Mouse (Mus musculus): ENCODE data around the gene Rprml. TPM values are rescaled to one million over a fixed set of nuclear protein-coding genes. Genes with fewer than 3 reads are reported as not detected.
A peak's percentile ranks its signal among the peaks of the same experiment; 100 is the strongest.

Gene Rprml
- total RNA-seq (2015): not detected in 2 replicates
- total RNA-seq (2017): not detected in 2 replicates

GRCm38 (mm10) chr11:103649301-103649982, at the start of gene Rprml:
TSS of gene Rprml (plus strand) at chr11:103649570.
- no peak for ATAC-seq (replicated peaks; ENCODE audit: poor library complexity)

GRCm38 (mm10) chr11:103606611-103607010, 42.8 kb upstream of the Rprml start:
- 0 out of 2 replicates have a peak, but pooled peaks have one; percentile 17 for ATAC-seq (replicated peaks; ENCODE audit: poor library complexity)

- no peak for ATAC-seq (replicated peaks; ENCODE audit: poor library complexity)
These were observed 38.6 kb upstream of the Rprml start for GRCm38 (mm10) chr11:103610772-103611171.

- no peak for ATAC-seq (replicated peaks; ENCODE audit: poor library complexity)
These were observed 28.3 kb upstream of the Rprml start, which contains the start of gene Gm884 for GRCm38 (mm10) chr11:103621040-103621439. TSS of gene Gm884 (minus strand) at chr11:103621140.

GRCm38 (mm10) chr11:103627453-103627852, 21.9 kb upstream of the Rprml start:
- ATAC-seq (replicated peaks; ENCODE audit: poor library complexity): no peak

- ATAC-seq (replicated peaks; ENCODE audit: poor library complexity): no peak
These were observed 14.6 kb upstream of the Rprml start for GRCm38 (mm10) chr11:103634806-103635205.

- no peak for ATAC-seq (replicated peaks; ENCODE audit: poor library complexity)
These were observed 13.9 kb upstream of the Rprml start for GRCm38 (mm10) chr11:103635481-103635880.

- no peak for ATAC-seq (replicated peaks; ENCODE audit: poor library complexity)
These were observed 13.1 kb upstream of the Rprml start for GRCm38 (mm10) chr11:103636261-103636660.

GRCm38 (mm10) chr11:103638790-103639189, 10.6 kb upstream of the Rprml start, which contains the start of gene Lyzl6:
TSS of gene Lyzl6 (minus strand) at chr11:103638890.
- ATAC-seq (replicated peaks; ENCODE audit: poor library complexity): no peak

- ATAC-seq (replicated peaks; ENCODE audit: poor library complexity): peak; percentile 76
These were observed 9.9 kb upstream of the Rprml start for GRCm38 (mm10) chr11:103639407-103639946.

- ATAC-seq (replicated peaks; ENCODE audit: poor library complexity): no peak
These were observed 6.2 kb upstream of the Rprml start for GRCm38 (mm10) chr11:103643211-103643610.

GRCm38 (mm10) chr11:103645731-103646130, 3.6 kb upstream of the Rprml start:
- no peak for ATAC-seq (replicated peaks; ENCODE audit: poor library complexity)

- no peak for ATAC-seq (replicated peaks; ENCODE audit: poor library complexity)
These were observed 3.1 kb upstream of the Rprml start for GRCm38 (mm10) chr11:103646301-103646700.

GRCm38 (mm10) chr11:103647921-103648620, 1.3 kb upstream of the Rprml start:
- ATAC-seq (replicated peaks; ENCODE audit: poor library complexity): no peak

- no peak for ATAC-seq (replicated peaks; ENCODE audit: poor library complexity)
These were observed 714 bp upstream of the Rprml start for GRCm38 (mm10) chr11:103648656-103649055.

GRCm38 (mm10) chr11:103649983-103650493, 668 bp downstream of the Rprml start:
- no peak for ATAC-seq (replicated peaks; ENCODE audit: poor library complexity)

GRCm38 (mm10) chr11:103651426-103651825, 2.1 kb downstream of the Rprml start:
- ATAC-seq (replicated peaks; ENCODE audit: poor library complexity): no peak

GRCm38 (mm10) chr11:103653359-103653965, 4.1 kb downstream of the Rprml start:
- no peak for ATAC-seq (replicated peaks; ENCODE audit: poor library complexity)

- peak; percentile 76 for ATAC-seq (replicated peaks; ENCODE audit: poor library complexity)
These were observed 7.2 kb downstream of the Rprml start for GRCm38 (mm10) chr11:103656520-103656919.

- ATAC-seq (replicated peaks; ENCODE audit: poor library complexity): no peak
These were observed 8.8 kb downstream of the Rprml start for GRCm38 (mm10) chr11:103658189-103658588.

GRCm38 (mm10) chr11:103661863-103662262, 12.5 kb downstream of the Rprml start:
- ATAC-seq (replicated peaks; ENCODE audit: poor library complexity): no peak

Measured in megakaryocyte progenitor cell, adult 5-6 weeks (primary cell).